Mouse (Mus musculus): ENCODE results near the gene Nemp1.

The Nemp1 gene

GRCm38 (mm10) chr10:127725136-127725535, 58.4 kb downstream of the Nemp1 start:
- no peak for DNase-seq (ENCODE audit: low spot score)

- no peak for DNase-seq (ENCODE audit: low spot score)
Observed at GRCm38 (mm10) chr10:127728437-127728836, 61.7 kb downstream of the Nemp1 start.

- peak; percentile 40 for DNase-seq (ENCODE audit: low spot score)
Observed at GRCm38 (mm10) chr10:127730285-127730932, 63.7 kb downstream of the Nemp1 start.

GRCm38 (mm10) chr10:127730933-127731310, 64.2 kb downstream of the Nemp1 start:
- DNase-seq (ENCODE audit: low spot score): peak; percentile 59

- DNase-seq (ENCODE audit: low spot score): no peak
Observed at GRCm38 (mm10) chr10:127731397-127731796, 64.7 kb downstream of the Nemp1 start.

GRCm38 (mm10) chr10:127734434-127734833, 67.7 kb downstream of the Nemp1 start:
- peak; percentile 65 for DNase-seq (ENCODE audit: low spot score)

- no peak for DNase-seq (ENCODE audit: low spot score)
Observed at GRCm38 (mm10) chr10:127736266-127736665, 69.6 kb downstream of the Nemp1 start.

- DNase-seq (ENCODE audit: low spot score): no peak
Observed at GRCm38 (mm10) chr10:127736916-127737315, 70.2 kb downstream of the Nemp1 start.

- DNase-seq (ENCODE audit: low spot score): no peak
Observed at GRCm38 (mm10) chr10:127737552-127737951, 70.9 kb downstream of the Nemp1 start.

- peak; percentile 62 for DNase-seq (ENCODE audit: low spot score)
Observed at GRCm38 (mm10) chr10:127738151-127738882, 71.6 kb downstream of the Nemp1 start.

GRCm38 (mm10) chr10:127739083-127739660, 72.5 kb downstream of the Nemp1 start, which contains the start of gene Zbtb39:
Gene Zbtb39 (plus strand): TSS chr10:127739538.
- DNase-seq (ENCODE audit: low spot score): peak; percentile 78

- DNase-seq (ENCODE audit: low spot score): peak; percentile 35
Observed at GRCm38 (mm10) chr10:127739661-127740161, 73.0 kb downstream of the Nemp1 start.

GRCm38 (mm10) chr10:127744661-127745060, 78.0 kb downstream of the Nemp1 start:
- DNase-seq (ENCODE audit: low spot score): peak; percentile 63

- DNase-seq (ENCODE audit: low spot score): no peak
Observed at GRCm38 (mm10) chr10:127745886-127746285, 79.2 kb downstream of the Nemp1 start.

- no peak for DNase-seq (ENCODE audit: low spot score)
Observed at GRCm38 (mm10) chr10:127747254-127747653, 80.6 kb downstream of the Nemp1 start.

- DNase-seq (ENCODE audit: low spot score): no peak
Observed at GRCm38 (mm10) chr10:127748847-127749612, 82.3 kb downstream of the Nemp1 start.

- no peak for DNase-seq (ENCODE audit: low spot score)
Observed at GRCm38 (mm10) chr10:127750136-127750777, 83.6 kb downstream of the Nemp1 start.
